Mouse (Mus musculus) thymus, adult 2 months (tissue): ENCODE data around the gene Egflam.

Source experiments
- CTCF ChIP-seq: fragments of 200-500 bp; IDR thresholded peaks from 2 replicates; pipeline ENCODE4 v1.5.1; 2012; ENCODE audit warnings: mild to moderate bottlenecking, control low read depth, low read length, moderate library complexity, borderline replicate concordance; ENCODE audit not compliant: control insufficient read depth, poor library complexity, insufficient read depth; ENCODE audit errors: extremely low read depth
- POLR2A ChIP-seq: fragments of 200-500 bp; IDR thresholded peaks from 2 replicates; pipeline ENCODE4 v1.6.1; 2012; ENCODE audit warnings: mild to moderate bottlenecking, low read length, control low read depth, moderate library complexity; ENCODE audit not compliant: control insufficient read depth, poor library complexity, insufficient read depth; ENCODE audit errors: extremely low read depth

GRCm38 (mm10) chr15:7383349-7383748, 14.8 kb downstream of the Egflam start:
- TF ChIP-seq POLR2A (no peak), CTCF (no peak)
